Mouse (Mus musculus): ENCODE data around the gene Ubtd2.

DNA sequence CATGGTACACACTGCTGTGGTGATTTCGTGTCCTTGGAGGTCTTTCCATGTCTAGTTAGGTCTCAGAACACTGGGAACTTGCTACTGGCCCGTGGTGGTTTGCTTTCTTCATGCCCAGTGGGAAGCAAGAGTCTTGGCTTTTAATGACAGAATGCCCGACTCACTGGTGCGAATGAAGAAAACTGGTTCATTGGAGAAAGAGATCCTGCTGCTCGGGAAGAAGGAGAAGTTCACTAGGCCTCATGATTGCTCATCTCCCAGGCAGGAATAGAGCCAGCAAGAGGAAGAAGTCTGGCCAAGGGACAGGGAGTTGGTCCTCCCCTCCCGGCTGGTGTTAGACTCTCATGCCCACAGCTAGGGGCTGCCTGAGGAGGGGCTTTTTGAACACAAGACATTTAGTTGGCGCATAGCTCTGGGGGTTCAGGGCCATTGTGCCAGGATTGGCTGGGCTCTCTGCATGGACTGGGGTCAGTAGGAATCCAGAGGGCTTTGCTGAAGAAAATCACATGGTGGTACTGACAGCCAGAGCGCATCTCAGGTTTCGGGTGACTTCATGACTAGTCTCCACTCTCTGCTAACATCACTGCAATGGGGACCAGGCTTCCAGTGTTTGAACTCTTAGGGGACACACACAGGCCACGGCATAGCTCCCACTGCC lies 101.3 kb downstream of the Ubtd2 start:
- TF ChIP-seq CTCF (IDR thresholded peaks at IDR 0.05; ENCODE audit: low read depth) (no peak), EP300 (optimal IDR thresholded peaks at IDR 0.05) (no peak)

All from stomach, postnatal 0 days (tissue).